Mouse (Mus musculus) lung, postnatal 0 days (tissue): ENCODE data around the gene Cracr2b. TPM values are rescaled to one million over a fixed set of nuclear protein-coding genes. Genes with fewer than 3 reads are reported as not detected.
"Not testable (repeated sequence)": the region's sequence is repeated elsewhere in the genome, so short reads cannot be mapped to it uniquely, and the experiment has no call there.

ENCODE experiments used
- ATAC-seq: fragments of 200-750 bp; cut with Nextera tagmentation; 2 replicates; pipeline ENCODE4 v1.8.0; 2017; ENCODE audit warnings: moderate library complexity
- DNase-seq: peaks from one replicate; pipeline ENCODE4 v3.0.0-alpha.2; 2016; ENCODE audit warnings: low spot score
- H3K27ac ChIP-seq: fragments of 300-500 bp; sonication (generic); 2 replicates; pipeline ENCODE4 v1.5.1; 2014; ENCODE audit warnings: antibody characterized with exemption, mild to moderate bottlenecking, low read length, mixed read lengths
- H3K27me3 ChIP-seq: fragments of 300-500 bp; sonication (generic); replicated peaks from 2 replicates; pipeline ENCODE4 v1.6.1; 2014; ENCODE audit warnings: low read length, mixed read lengths; ENCODE audit not compliant: insufficient read depth
- H3K36me3 ChIP-seq: fragments of 300-500 bp; sonication (generic); 2 replicates; pipeline ENCODE4 v1.6.1; 2014; ENCODE audit warnings: low read length, mixed read lengths; ENCODE audit not compliant: insufficient read depth
- H3K4me1 ChIP-seq: fragments of 300-500 bp; sonication (generic); 2 replicates; pipeline ENCODE4 v1.6.1; 2014; ENCODE audit warnings: antibody characterized with exemption, low read depth, low read length, mixed read lengths; ENCODE audit not compliant: insufficient read depth
- H3K4me2 ChIP-seq: fragments of 300-500 bp; sonication (generic); replicated peaks from 2 replicates; pipeline ENCODE4 v1.6.1; 2014; ENCODE audit warnings: low read depth, mild to moderate bottlenecking, low read length, moderate library complexity, mixed read lengths
- H3K4me3 ChIP-seq: fragments of 300-500 bp; sonication (generic); 2 replicates; pipeline ENCODE4 v1.5.1; 2014; ENCODE audit warnings: low read depth, low read length
- H3K9ac ChIP-seq: fragments of 300-500 bp; sonication (generic); replicated peaks from 2 replicates; pipeline ENCODE4 v1.6.1; 2014; ENCODE audit warnings: low read depth, mild to moderate bottlenecking
- H3K9me3 ChIP-seq: fragments of 300-500 bp; sonication (generic); 2 replicates; pipeline ENCODE4 v1.6.1; 2016; ENCODE audit warnings: low read length, mixed read lengths
- CTCF ChIP-seq: IDR thresholded peaks from 2 replicates; pipeline ENCODE4 v1.5.1; 2016; ENCODE audit warnings: antibody characterized with exemption, mild to moderate bottlenecking
- EP300 ChIP-seq: IDR thresholded peaks from 2 replicates; pipeline ENCODE4 v1.6.1; 2016; ENCODE audit warnings: antibody characterized with exemption, mild to moderate bottlenecking, control low read depth
- WGBS: fragments of 180-500 bp; shearing (Covaris S2); extraction: QIAGEN DNeasy Blood & Tissue Kit; methylation state at CpG from one replicate; pipeline ENCODE4 v1.1.7; 2014; 5-methylcytosine and 5-hydroxymethylcytosine counted together
- polyA plus RNA-seq: library from polyadenylated mRNA; unstranded; fragments of >200 nt; fragmentation: Nextera tagmentation; extraction: Ambion mirVana; gene quantifications from 2 replicates; pipeline ENCODE4 v1.2.1, GENCODE M21; 2015

The Cracr2b gene
- polyA plus RNA-seq, 1 experiment from 2014 or later: 74.9 TPM

GRCm38 (mm10) chr7:141441460-141441859, 19.4 kb upstream of the Cracr2b start:
- Histone ChIP-seq H3K9ac (no peak overlapping the region), H3K27me3 (no peaks in the 10 kb centered on the region), H3K4me1 (peaks cover 17% of the 10 kb centered on the region), H3K9me3 (no peaks in the 10 kb centered on the region), H3K27ac (no peak overlapping the region), H3K36me3 (no peaks in the 10 kb centered on the region), H3K4me2 (no peak overlapping the region), H3K4me3 (no peak overlapping the region)
- TF ChIP-seq CTCF (no peak), EP300 (no peak)
- 92% methylated on average over 9 of the region's 9 CpGs for WGBS
- ATAC-seq: no peak
- DNase-seq: no peak

DNA sequence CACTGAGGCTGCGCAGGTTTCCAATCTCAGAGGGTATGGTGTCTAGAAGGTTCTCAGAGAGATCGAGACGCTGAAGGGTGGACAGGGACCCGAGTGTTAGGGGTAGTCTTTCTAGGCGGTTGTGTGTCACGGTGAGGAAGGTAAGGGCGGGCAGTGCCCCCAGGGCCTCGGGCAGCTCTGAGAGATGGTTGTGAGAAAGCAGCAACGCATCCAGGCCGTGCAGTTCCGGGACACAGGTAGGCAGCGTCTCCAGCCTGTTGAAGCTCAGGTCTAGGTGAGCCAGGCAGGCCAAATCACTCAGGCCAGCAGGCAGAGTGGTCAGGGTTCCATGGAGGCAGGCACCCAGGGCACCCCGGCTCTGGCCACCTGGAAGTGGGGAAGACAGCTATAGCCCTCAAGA, 18.7 kb upstream of the Cracr2b start:
- H3K4me3 ChIP-seq: no peak overlapping the region

DNA sequence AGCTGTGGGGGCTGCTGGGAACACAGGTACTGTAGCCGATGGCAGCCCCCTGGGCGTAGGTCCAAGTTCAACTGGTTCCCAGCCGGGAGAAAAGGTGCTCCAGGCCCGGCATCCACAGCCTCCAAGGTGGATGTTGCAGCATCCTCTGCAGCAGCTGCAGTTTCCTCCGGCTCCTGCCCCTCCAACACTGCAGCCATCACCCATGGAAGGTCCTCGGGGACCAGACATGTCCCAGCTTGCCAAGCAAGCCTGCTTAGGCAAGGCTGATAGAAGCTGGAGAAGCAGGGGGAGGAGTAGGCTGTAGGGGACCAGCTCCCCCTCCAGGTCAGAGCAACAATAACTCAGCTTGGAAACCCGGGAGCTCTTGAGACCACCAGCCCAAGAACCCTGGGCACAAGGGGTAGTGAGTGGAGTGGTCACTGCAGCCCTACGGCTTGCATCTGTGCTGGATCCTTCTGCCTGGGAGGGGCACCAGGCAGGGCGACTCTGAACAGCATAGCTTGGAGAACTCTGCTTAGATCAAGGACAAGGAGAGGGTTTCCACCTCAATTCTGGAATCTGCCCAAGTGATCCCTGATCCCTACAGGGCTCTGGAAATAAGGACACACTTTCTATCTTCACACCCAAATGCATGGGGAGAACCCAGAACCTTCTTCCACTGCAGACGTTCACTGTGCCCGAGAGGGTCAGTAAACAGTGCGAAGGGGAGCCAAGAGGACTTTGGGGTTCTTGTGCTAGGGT, 17.6 kb upstream of the Cracr2b start:
- H3K36me3 ChIP-seq: no peaks in the 10 kb centered on the region
- 11% methylated on average over 12 of the region's 12 CpGs for WGBS

More for the DNA sequence above, 18.7 kb upstream of the Cracr2b start:
- Histone ChIP-seq H3K27ac (no peak overlapping the region), H3K4me1 (peaks cover 12% of the 10 kb centered on the region), H3K9ac (no peak overlapping the region), H3K4me2 (no peak overlapping the region), H3K36me3 (no peaks in the 10 kb centered on the region), H3K9me3 (no peaks in the 10 kb centered on the region), H3K27me3 (no peaks in the 10 kb centered on the region)
- 94% methylated on average over 13 of the region's 13 CpGs for WGBS
- no peak for DNase-seq
- ATAC-seq: no peak
- TF ChIP-seq CTCF (no peak), EP300 (no peak)

DNA sequence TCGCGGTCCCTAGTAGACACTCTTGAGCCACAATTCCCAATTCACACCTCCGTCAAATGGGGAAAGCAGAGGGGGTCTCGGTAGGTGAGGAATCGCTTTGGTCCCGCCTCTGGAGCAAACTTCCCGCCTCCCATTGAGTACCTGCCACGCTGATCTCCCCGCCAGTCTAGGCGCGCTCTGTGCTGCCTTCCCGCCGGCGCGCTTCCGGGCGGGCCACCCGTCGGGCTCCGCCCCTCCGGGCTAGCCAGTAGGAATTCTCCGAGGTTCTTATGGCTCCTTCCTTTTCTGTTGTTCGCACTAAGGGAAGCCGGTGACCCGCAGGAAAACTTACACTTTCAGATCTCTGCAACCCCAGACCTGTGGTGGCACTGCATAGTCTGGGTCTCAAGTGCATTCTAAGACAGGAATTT, 17.1 kb upstream of the Cracr2b start, which contains the start of gene Pidd1:
TSS of gene Pidd1 (minus strand) at position 198 of the 410 bp plus-strand sequence.
- no peaks in the 10 kb centered on the region for H3K27me3 ChIP-seq
- TF ChIP-seq EP300: no peak
- no peak for TF ChIP-seq CTCF
- H3K9ac ChIP-seq: no peak within 1 kb of the TSS; the same call in 1 of the 2 replicates
- H3K4me2 ChIP-seq: peak within 1 kb of the TSS; percentile 71
- peaks cover 12% of the 10 kb centered on the region for H3K4me1 ChIP-seq
- DNase-seq (peak; percentile 89), ATAC-seq (peak; percentile 48)
- H3K36me3 ChIP-seq: no peaks in the 10 kb centered on the region
- WGBS: under 1% methylated on average over 25 of the region's 25 CpGs
- H3K27ac ChIP-seq: peak within 1 kb of the TSS; percentile 4; the same call in 1 of the 2 replicates
- no peaks in the 10 kb centered on the region for H3K9me3 ChIP-seq
- peak within 1 kb of the TSS; percentile 34 for H3K4me3 ChIP-seq

More for the DNA sequence above, 17.6 kb upstream of the Cracr2b start:
- H3K4me2 ChIP-seq: peak overlapping the region; percentile 71
- DNase-seq (peak; percentile 59), ATAC-seq (no peak)
- no peak overlapping the region; the same call in 1 of the 2 replicates for H3K9ac ChIP-seq
- no peaks in the 10 kb centered on the region for H3K27me3 ChIP-seq
- peaks cover 12% of the 10 kb centered on the region for H3K4me1 ChIP-seq
- TF ChIP-seq CTCF (peak; percentile 50), EP300 (no peak)
- peak overlapping the region; percentile 4; the same call in 1 of the 2 replicates for H3K27ac ChIP-seq
- H3K9me3 ChIP-seq: no peaks in the 10 kb centered on the region
- peak overlapping the region; percentile 34 for H3K4me3 ChIP-seq

- not testable (repeated sequence) for ATAC-seq, H3K4me2 ChIP-seq, H3K27ac ChIP-seq, H3K4me1 ChIP-seq, H3K36me3 ChIP-seq, H3K9me3 ChIP-seq, H3K27me3 ChIP-seq, H3K4me3 ChIP-seq, DNase-seq, H3K9ac ChIP-seq
- 70% methylated on average over 3 of the region's 3 CpGs for WGBS
Measured at GRCm38 (mm10) chr7:141446374-141446773, 14.5 kb upstream of the Cracr2b start.

DNA sequence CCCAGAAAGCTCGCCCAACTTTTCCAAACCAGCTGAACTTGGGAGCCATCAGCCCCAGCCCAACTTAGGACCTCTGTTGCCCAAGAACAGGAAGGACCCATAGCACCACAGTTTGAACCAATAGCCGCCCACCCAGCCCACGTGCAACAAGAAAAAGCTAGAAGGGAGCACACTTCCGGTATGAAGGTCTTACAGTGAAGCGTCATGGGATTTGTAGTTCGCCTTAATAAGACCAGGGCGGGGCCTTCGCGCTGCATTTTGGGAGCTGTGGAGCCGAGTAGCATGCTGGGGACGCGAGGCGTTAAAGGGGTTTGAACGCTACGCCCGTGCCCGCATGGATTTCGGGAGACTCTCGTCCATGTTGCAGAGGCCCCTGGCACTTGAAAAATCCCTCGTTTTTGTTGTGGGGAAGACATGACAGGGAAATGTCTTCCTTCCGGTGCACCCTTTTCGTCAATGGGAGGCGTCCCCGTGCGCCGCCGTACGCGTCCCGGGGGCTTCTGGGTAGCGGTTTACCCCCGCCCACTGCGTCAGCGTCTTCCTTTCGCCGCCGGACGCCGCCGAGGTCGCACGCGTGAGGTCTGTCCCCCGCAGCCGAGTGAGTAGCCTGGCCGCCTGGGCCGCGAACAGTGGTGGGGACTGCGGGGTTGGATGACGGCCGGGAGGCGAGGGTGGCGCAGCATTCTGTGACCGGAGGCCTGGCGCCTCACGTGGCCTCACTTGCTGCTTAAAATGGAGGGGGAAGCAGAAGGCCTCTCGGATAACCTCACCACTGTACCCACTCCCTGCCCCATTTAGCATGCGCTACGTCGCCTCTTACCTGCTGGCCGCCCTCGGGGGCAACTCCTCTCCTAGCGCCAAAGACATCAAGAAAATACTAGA, 13.5 kb upstream of the Cracr2b start, which contains the start of gene Rplp2:
TSS of gene Rplp2 (plus strand) at position 261 of the 882 bp plus-strand sequence.
- H3K27me3 ChIP-seq: no peaks in the 10 kb centered on the region
- peak within 1 kb of the TSS; percentile 68 for H3K4me2 ChIP-seq
- peaks cover 8% of the 10 kb centered on the region for H3K4me1 ChIP-seq
- DNase-seq (peak; percentile 97), ATAC-seq (peak; percentile 94)
- WGBS: under 1% methylated on average over 57 of the region's 63 CpGs
- H3K36me3 ChIP-seq: no peaks in the 10 kb centered on the region
- peak within 1 kb of the TSS; percentile 72 for H3K4me3 ChIP-seq
- no peaks in the 10 kb centered on the region for H3K9me3 ChIP-seq
- H3K9ac ChIP-seq: peak within 1 kb of the TSS; percentile 76
- TF ChIP-seq CTCF (peak; percentile 20; the same call in 1 of the 2 replicates), EP300 (peak; percentile 70)
- peak within 1 kb of the TSS; percentile 79 for H3K27ac ChIP-seq
